Mouse (Mus musculus) cerebellum, adult 9-11 months (tissue): Measurements from ENCODE around the gene Rfxank.

Experiments used
- DNase-seq: peaks from one replicate; pipeline ENCODE4 v3.0.0; 2022

Gene Rfxank

DNA sequence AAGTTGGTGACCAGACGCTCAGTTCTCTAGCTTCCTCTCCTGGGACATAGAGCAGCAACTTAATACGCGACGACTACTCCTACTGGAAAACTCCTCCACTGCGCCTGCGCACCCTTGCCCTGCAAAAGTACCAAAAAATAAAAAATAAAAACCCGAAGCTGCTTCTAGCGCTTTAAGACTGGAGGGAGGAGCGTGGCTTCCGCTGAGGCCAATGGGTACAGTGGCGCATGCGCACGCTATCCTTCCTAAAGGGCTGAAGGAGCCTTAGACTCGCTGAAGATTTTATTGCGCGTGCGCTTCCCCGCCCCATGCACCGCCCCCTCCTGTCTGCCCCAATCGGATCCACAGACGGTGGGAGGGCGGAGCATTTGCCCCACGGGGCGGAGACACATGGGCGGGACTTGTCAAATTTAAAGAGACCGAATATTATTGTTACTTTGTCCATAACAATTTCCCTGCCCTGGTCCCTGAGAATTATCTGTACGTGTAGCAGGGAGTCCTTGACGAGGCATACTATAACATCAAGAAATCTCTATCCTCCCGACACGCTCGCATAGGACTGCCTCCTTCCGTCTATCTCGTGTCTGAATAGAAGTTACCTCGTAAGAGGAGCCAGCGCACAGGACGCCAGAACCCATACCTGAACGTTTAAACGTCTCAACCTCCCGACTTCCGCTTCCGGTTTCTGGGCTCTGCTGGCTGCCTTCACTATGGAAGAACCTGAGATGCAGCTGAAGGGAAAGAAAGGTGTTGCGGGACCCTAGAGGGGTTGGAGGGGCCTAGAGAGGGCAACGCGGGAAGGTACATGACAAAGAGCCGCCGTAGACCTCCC, at the start of gene Rfxank, which contains the start of the genes Borcs8 and Mef2b:
Gene Rfxank, minus strand, starts transcription at position 129 of the 832 bp plus-strand sequence.
Gene Borcs8, plus strand, starts transcription at position 474 of the 832 bp plus-strand sequence.
Gene Mef2b, plus strand, starts transcription at position 686 of the 832 bp plus-strand sequence.
- DNase-seq, result peak; percentile 99

DNA sequence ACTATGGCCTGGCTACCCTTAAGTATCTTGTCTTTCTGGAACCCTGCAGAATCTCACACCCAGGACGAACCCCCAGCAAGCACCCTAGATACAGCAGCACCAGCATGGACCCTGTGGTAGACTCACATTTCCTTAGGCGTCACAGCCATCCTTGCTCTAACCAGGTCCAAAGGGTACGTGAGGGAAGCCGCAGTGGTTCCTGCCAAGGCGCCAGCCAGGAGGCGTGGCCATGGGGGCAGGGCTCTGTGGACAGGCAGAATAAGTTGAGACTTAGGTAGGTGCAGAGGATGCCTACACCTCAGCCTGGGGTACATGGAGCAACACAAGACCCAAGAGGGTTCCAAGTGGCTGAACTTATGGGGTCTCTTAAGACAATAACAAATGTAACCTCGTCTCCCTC, 49.8 kb upstream of the Rfxank start:
- no peak for DNase-seq

DNA sequence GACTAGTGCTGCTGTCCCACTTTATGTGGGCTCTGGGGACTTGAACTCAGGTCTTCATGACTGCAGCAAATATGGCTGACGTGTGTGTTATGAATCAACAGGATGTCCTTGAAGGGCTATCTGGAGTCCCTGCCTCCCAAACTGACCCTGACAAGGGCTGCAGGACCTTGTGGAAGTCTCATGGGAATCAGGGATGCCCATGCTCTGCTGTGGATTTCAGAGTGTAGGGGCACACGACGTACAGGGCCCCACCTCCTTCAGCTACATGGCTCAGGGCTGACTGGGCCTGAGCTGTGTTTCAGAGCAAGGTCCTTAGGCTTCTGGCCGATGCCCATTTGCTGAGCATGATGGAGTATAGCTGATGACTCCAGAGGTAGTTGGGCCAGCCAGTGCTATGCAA, 44.2 kb upstream of the Rfxank start:
- DNase-seq, result no peak

DNA sequence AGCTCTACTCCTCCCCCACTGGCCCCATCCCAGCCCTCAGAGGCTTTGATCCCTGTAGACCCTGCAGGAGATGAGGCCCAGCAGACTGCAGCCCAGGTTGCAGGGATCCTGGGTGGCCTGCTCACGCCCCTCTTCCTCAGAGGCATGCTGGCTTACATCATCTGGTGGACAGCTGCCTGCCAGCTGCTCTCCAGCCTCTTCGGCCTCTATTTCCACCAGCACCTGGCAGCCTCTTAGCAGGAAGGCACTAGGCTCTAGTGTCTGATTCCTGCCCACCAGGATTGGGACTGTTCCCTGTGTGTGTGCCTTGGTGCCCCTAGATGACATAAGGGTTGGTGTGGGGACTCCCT, 42.9 kb upstream of the Rfxank start:
- no peak for DNase-seq

DNA sequence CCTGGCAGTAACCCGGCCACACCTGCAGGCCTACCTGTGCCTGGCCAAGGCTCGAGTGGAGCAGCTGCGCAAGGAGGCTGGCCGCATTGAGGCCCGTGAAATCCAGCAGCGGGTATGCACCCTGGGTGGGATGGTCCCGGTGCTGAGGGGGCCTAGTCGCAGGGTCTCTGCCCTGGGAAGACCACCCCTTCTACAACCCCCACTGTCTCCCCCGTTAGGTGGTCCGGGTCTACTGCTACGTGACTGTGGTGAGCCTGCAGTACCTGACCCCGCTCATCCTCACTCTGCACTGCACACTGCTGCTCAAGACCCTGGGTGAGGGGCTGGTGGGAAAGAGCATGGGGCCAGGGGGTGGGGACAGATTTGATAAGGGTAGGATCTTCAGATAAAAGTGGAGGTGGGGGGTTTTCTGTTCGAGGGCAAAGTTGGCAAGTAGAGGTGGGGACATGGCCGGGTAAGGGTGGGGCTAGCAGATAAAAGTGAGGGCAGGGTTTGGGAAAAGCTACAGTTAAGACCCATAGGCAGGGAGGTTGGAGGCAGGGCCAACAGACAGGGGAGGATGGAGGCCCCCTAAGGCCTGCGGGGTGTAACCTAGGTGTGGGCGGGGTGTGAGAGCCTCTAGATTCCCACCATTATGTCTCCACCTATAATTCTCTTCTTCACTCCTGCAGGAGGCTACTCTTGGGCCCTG, 42.4 kb upstream of the Rfxank start:
- no peak for DNase-seq

DNA sequence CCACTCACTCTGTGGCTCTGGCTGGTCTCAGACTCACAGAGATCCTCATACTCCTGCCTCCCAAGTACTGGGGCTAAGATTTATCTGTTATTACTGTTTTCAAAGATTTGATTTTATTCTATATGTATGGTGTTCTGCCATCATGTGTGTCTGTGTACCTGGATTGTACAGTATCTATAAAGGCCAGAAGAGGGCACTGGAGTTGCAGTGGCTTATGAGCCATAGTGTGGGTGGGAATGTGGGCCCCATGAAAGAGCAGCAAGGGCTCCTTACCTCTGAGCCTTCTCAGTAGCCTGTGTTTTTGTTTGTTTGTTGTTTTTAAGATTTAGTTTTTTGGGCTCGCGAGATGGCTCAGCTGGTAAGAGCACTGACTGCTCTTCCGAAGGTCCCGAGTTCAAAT, 40.1 kb upstream of the Rfxank start:
- no peak for DNase-seq

DNA sequence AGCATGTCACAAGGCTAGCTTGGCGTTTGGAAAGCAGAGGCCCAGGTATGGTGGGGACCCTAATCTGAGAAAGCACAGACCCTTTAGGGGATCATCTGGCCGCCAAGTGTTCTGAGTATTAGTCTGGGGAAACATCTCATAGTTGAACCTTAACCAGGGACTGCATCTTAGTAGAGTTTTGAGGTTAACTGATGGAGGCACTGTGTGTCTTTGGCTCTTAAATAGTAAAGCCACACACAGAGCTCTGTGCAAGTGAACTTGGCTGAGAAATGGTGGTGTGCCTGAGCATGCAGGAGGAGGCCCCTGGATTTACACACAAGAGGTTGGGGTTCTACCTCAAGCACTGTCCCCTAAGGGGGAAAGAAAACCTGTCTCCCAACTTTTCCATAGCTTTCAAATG, 39.3 kb upstream of the Rfxank start:
- DNase-seq, result no peak

DNA sequence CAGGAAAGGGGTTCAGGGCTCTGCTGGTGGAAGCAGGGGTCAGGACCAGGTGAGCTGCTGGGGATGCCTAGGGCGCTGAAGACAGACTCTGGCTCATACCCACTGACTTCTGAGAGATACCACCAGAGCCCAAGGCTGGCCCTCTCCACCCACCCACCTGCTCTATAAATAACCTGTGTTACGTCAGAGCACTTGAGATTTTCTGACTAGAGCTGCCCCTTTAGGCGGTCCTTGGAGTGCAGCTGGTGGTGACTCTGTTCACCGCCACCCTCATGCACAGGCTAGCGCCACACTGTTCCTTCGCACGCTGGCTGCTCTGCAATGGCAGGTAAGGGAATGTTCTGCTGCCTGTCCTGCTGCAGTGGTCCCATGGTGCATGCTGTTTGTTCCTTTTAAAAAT, 35.1 kb upstream of the Rfxank start:
- no peak for DNase-seq

DNA sequence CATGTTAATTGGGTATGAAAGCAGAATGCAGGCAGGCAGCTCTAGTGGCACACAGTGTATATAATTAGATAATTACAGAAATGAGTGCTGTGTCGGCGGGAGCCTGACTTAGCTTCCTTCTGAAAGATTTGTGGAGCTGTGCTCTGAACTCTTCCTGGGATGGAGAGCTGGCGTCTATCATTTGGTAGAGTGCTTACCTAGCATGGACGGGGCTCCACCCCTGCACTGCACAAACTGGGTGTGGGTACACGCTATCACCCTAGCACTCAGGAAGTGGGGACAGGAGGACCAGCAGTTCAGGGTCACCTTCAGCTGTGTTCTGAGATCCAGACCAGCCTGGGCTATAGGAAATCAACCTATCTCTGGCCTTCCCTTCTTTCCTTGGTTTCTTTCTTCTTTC, 34.4 kb upstream of the Rfxank start:
- DNase-seq, result no peak

DNA sequence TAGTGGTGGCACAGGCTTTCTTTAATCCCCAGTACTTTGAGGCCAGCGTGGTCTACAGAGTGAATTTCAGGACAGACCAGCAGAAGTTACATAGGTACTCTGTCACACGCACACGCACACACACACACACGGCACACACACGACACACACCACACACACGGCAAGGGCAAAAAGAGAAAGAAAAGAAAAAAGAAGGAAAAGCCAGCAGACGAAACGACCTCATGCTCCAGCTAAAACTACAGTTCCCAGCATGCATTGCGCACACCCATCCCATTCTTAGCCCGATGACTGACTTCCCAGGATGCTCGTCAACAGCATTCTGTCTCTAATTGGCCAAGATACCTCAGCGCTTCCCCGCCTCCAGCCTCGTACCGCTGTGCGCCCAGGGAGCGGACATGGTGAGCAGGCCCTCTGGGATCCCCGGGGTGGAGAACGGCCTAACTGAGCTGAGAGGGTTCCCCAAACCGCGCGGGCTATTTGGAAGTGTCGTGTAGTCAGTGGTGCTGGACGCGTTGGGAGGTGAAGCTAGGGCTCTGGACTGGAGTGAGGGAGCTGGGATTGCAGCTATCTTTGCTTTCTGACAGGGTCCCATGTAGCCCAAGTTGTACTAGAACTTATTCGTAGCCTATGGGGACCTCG, 33.2 kb upstream of the Rfxank start, which contains the start of gene Tmem161a:
Gene Tmem161a, plus strand, starts transcription at position 314 of the 639 bp plus-strand sequence.
- peak; percentile 93 for DNase-seq

DNA sequence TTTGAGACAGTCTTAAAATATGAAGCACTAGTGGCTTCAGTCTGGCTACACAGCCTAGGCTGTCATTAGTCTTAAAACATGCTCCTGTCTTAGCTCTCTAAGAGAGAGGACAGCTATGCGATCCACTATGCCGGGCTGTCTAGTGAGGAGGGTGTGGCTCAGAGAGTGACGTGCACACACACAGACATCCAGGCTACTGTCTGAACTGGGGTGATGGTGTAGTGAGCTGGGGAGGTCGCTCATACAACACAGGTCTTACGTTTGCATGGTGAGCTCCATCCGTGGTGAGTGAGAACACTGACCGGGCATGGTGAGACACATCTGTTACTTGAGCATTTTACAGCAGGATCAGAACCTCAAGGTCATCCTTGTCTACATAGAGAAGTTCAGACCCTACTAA, 32.3 kb upstream of the Rfxank start:
- no peak for DNase-seq

DNA sequence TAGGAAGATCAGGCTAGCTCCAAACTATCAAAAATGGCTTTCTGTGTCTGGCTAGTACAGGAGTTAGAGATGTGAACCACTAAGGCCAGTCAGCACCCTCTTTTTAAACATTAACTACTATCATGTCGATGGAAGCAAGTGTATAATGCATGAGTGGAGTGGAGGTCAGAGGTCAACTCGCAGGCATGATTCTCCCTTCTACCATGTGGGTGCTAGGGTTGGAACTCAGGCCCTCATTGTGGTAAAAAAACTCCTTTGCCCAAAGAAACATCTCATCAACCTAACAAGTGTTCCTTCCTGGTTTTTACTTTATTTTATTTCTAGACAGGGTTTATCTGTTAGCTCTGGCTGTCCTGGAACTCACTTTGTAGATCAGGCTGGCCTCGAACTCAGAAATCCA, 31.8 kb upstream of the Rfxank start:
- no peak for DNase-seq

DNA sequence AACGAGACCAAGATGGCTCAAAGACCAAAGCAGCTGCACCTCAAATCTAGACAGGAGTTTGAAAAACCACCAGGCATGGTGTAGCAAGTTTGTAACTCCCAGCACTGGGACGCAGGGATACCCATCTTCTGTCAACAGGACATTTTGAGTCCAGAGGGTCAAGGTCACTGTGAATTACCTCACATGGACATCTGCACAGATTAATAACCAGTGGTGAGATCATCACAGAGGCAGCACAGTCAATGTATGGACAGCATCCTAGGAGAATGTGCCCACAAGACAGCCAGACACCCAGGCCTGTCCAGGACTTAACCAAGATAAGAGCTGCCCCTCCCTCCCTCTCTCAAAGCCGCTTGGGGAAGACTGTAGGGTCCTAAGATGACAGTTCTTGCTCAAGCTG, 31.2 kb upstream of the Rfxank start:
- no peak for DNase-seq

DNA sequence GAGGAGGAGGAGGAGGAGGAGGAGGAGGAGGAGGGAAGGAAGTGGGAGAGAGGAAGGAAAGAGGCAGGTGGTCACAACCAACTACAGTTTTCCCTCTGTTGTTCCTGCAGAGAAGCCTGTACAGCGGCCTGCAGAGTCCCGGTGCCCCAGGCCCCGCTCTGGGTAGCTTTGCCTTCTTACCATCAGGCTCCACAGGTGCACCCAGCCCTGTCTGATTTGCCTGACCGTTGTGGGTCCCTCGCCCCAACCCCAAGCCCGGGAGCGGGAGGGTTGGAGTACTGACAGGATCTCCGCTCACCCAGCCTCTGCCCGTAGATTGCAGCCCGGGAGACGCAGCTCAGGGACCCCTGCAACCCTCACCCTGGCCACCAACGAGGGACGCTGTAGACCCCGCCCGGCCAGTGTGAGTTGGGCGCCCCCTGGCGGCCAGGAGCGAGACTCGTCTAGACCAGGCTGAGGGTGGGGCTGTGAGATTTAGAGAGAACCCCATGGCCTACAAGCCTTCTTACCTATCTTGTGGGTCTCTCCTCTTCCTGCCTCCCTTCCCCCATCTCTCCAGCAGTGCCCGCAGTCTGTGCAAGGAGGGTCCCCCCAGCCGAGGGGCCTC, 27.7 kb upstream of the Rfxank start:
- peak; percentile 52 for DNase-seq

DNA sequence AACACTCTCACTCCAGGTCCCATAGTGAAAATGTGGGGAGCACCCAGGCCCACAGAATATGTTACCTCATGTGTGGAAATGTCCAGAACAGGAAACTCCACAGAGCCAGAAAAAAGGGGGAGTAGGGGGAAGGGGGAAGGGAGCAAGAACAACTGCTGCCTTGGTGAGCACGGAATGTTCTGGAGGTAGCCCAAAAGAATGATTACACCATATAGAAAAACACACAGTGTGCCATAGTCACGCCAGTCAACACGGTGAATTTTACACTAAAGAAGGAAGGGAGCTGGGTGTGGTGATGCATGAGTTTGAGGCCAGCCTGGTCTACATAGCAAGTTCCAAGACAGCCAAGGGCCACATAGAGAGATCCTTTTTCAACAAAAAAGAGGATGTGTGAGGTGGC, 24.4 kb upstream of the Rfxank start:
- DNase-seq, result no peak

DNA sequence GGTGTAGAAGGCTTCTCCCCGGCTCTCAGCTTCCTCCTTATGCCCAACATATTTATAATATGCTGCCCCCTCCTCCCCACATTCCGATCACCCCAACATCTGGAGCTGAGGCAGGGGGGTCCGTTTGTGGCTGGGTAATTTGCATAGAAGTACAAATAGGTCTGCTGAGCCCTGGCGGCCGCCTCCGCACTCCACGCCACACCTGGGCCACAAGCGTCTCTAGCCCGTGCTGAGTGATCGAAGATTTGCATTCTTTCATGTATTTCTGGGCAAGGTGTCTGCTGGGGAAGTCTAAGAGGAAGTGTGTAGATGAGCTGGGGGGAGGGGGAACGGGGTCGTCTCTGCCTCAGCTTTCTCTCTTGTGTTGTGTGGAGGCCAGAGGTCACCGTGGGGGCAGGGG, 21.1 kb upstream of the Rfxank start:
- DNase-seq, result no peak

DNA sequence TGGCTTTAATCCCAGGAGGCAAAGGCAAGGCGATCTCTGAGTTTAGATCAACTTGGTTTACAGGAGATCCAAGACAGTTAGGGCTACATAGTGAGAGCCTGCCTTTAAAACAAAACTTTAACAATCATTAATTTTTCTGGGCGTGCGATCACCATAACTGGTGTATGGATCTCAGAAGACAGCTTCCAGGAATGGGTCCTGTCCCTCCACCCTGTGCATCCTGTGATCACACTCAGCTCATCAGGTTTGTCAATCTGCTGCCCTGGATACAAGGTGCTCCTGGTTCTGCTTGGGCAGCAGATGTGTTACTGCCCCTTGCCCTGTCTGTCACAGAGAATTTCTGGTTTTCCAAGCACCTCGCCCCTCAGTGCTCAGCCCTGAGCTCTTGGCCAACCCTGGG, 20.3 kb upstream of the Rfxank start:
- DNase-seq, result no peak

DNA sequence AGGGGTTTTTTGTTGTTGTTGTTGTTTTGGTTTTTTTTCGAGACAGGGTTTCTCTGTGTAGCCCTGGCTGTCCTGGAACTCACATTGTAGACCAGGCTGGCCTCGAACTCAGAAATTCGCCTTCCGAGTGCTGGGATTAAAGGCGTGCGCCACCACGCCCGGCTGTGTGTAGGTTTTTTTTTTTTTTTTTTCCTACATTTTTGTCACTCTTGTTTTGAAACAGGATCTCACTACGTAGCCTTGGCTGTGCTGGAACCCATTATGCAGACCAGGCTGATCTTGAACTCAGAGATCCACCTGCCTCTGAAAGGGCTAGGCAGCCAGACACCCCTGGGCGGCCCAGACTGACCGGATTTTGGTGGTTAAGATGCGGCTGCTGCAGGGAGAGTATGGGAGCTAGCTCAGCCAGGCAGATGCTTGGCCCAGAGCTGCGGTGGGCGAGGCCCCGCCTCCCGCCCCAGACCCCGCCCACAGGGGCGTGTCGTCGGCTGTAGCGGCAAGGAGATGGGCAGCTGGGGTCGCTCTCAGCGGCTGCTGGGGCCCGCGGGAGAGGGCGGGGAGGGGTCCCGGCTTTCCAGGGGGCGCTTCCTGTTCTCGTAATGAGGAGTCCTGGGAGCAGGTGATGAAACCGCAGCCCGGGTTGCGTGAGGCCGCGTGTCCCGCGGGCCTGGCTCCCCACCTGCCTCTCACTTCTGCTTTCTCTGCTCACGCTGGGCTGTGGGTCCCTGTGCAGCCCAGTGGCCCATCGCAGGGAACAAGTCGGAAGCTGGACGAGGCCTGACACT, 19.3 kb upstream of the Rfxank start:
- DNase-seq, result peak; percentile 44

DNA sequence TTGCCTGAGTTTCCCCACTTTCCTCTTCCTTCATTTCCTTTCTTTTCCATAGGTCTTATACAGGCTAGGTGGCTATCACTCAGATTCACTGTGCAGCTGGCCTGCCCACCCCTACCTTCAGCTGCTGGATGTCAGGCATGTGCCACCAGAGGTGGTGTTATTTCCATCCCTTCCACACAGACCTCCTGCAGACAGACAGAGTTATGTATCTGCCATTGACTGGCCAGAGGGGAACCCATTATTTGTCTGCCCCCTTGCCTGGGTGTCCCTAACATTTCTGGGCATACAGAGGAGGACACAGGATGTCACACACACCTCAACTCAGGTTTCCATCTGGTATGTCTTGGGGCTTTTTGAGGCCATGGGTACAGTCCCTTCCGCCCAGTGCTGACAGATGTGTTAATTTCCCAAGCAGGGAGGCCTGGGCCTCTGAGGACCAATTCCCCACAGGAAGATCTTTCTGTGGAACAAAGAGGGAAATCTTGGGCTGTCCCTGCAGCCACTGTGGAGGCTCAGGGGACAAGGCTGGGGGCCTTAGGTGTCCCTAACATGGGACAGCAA, 18.4 kb upstream of the Rfxank start:
- no peak for DNase-seq

DNA sequence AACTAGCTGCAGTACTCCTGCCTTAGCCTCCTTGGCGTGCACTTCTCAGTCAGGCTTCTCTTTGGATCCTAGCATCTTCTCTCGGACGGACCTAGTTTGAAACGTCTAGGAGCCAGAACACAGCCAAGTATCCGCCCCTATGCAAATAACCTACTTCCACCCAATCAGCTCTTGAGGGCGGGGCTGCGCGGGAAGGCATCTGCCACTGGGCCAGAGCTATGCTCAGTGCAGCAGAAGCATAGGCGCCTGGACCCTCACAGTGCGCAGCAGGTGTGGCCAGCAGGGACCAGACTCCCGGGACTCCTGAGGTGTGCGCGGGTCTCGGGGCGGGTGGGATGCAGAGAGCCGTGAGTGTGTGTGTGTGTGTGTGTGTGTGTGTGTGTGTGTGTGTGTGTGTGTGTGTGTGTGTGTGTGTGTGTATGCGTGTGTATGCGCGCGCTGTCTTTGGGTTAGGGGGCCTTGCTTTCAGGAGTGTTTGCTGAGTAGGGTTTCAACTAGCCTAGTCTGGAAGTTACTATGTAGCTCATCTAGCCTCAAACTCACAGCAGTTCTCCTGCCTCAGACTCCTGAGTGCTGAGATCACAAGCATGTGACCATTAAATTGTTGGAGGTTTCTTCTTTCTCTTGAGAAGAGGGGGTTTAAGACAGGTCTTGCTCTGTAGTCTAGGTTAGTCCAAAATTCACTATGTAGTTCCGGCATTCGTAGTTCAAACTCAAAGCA, 13.7 kb upstream of the Rfxank start:
- DNase-seq, result no peak

DNA sequence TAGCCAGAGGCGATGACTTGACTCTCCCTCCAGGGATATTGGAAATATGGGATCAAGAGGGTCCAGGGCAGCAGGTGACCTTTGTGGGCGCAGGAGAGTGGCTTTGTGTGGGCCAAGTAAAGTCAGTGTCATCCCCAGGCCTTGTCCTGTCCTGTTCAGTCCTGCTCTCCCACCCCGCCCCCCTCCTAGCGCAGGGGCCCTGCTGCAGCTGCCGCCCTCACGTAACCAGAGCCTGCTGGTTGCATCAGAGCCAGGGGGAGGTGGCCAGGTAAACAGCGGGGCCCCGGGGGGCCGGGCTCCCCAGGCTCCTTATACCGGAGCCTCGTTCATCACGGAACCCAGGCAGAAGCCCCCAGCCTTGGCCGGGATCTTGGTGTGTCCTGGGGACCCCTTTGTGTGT, 11.2 kb upstream of the Rfxank start:
- no peak for DNase-seq
